Mouse (Mus musculus) T-helper 2 cell (primary cell): Measurements from ENCODE around the gene Zfp362.

ENCODE experiments used
- in situ Hi-C: fragments of 300-600 bp; cut with MboI, MseI; formaldehyde crosslinking; loops from one replicate; pipeline ENCODE4 v1.15.1; 2025; ENCODE audit warnings: high pct_unique_total_duplicates

Gene Zfp362

GRCm38 (mm10) chr4:128801675-128802465 is 4.0 kb downstream of the Zfp362 start:
- in situ Hi-C loops: no loop called here

GRCm38 (mm10) chr4:128796788-128797187 is 9.1 kb downstream of the Zfp362 start:
- in situ Hi-C loops: no loop called here

- in situ Hi-C loops: no loop called here
Observed at GRCm38 (mm10) chr4:128795596-128795995, 10.2 kb downstream of the Zfp362 start.

GRCm38 (mm10) chr4:128794198-128794597 is 11.6 kb downstream of the Zfp362 start:
- in situ Hi-C loops: no loop called here

- in situ Hi-C loops: no loop called here
Observed at GRCm38 (mm10) chr4:128793710-128794109, 12.1 kb downstream of the Zfp362 start.

GRCm38 (mm10) chr4:128789646-128790045 is 16.2 kb downstream of the Zfp362 start:
- in situ Hi-C loops: no loop called here

- in situ Hi-C loops: no loop called here
Observed at GRCm38 (mm10) chr4:128788108-128788507, 17.7 kb downstream of the Zfp362 start.

- in situ Hi-C loops: no loop called here
Observed at GRCm38 (mm10) chr4:128787023-128787939, 18.6 kb downstream of the Zfp362 start.

- in situ Hi-C loops: no loop called here
Observed at GRCm38 (mm10) chr4:128785921-128786654, 19.8 kb downstream of the Zfp362 start.

- in situ Hi-C loops: no loop called here
Observed at GRCm38 (mm10) chr4:128784950-128785631, 20.8 kb downstream of the Zfp362 start.

- in situ Hi-C loops: no loop called here
Observed at GRCm38 (mm10) chr4:128782645-128783044, 23.2 kb downstream of the Zfp362 start.

GRCm38 (mm10) chr4:128782037-128782436 is 23.8 kb downstream of the Zfp362 start:
- in situ Hi-C loops: no loop called here

- in situ Hi-C loops: no loop called here
Observed at GRCm38 (mm10) chr4:128777593-128777992, 28.3 kb downstream of the Zfp362 start.

GRCm38 (mm10) chr4:128776568-128777289 is 29.1 kb downstream of the Zfp362 start:
- in situ Hi-C loops: no loop called here

GRCm38 (mm10) chr4:128774467-128774866 is 31.4 kb downstream of the Zfp362 start:
- in situ Hi-C loops: no loop called here

- in situ Hi-C loops: no loop called here
Observed at GRCm38 (mm10) chr4:128773820-128774219, 32.0 kb downstream of the Zfp362 start.

GRCm38 (mm10) chr4:128770698-128771097 is 35.1 kb downstream of the Zfp362 start:
- in situ Hi-C loops: no loop called here

- in situ Hi-C loops: loop anchor here (10.0 kb wide), 1 partner anchor 85 kb away; no protein-coding TSS in a partner anchor
Observed at GRCm38 (mm10) chr4:128769569-128770355, 36.1 kb downstream of the Zfp362 start.

- in situ Hi-C loops: loop anchor here (10.0 kb wide), 1 partner anchor 87 kb away; no protein-coding TSS in a partner anchor
Observed at GRCm38 (mm10) chr4:128768120-128768519, 37.7 kb downstream of the Zfp362 start.
